Mouse (Mus musculus): ENCODE measurements around the gene Dnah6. TPM values are rescaled to one million over a fixed set of nuclear protein-coding genes. Genes with fewer than 3 reads are reported as not detected.
A peak's percentile ranks its signal among the peaks of the same experiment; 100 is the strongest.

Dnah6 gene
- polyA plus RNA-seq, 1 experiment from 2014 or later: 0.08 TPM

GRCm38 (mm10) chr6:73234302-73234900 lies 12.9 kb upstream of the Dnah6 start:
- H3K9ac ChIP-seq (ENCODE audit: low read length): no peak overlapping the region
- no peaks in the 10 kb centered on the region for H3K36me3 ChIP-seq (ENCODE audit: control insufficient read depth, insufficient read depth, low read length)
- ATAC-seq (ENCODE audit: insufficient read depth, low FRiP score, low TSS enrichment) (no peak), DNase-seq (ENCODE audit: low spot score) (no peak)
- H3K4me1 ChIP-seq (ENCODE audit: control insufficient read depth, insufficient read depth, low read length): no peaks in the 10 kb centered on the region
- no peaks in the 10 kb centered on the region for H3K9me3 ChIP-seq (ENCODE audit: control insufficient read depth, low read length)
- WGBS: 91% methylated on average over 6 of the region's 6 CpGs
- H3K4me3 ChIP-seq (ENCODE audit: low read depth, low read length): no peak overlapping the region
- H3K27ac ChIP-seq (ENCODE audit: low read depth, low read length): no peak overlapping the region
- H3K27me3 ChIP-seq (ENCODE audit: control insufficient read depth, insufficient read depth, low read length): no peaks in the 10 kb centered on the region
- no peak overlapping the region for H3K4me2 ChIP-seq (ENCODE audit: low read depth)

- 92% methylated on average over 6 of the region's 6 CpGs for WGBS
Measured at GRCm38 (mm10) chr6:73233202-73233726, 11.8 kb upstream of the Dnah6 start.

GRCm38 (mm10) chr6:73232152-73232584 lies 10.7 kb upstream of the Dnah6 start:
- Histone ChIP-seq H3K9me3 (ENCODE audit: control insufficient read depth, low read length) (no peaks in the 10 kb centered on the region), H3K9ac (ENCODE audit: low read length) (no peak overlapping the region), H3K27ac (ENCODE audit: low read depth, low read length) (no peak overlapping the region), H3K4me1 (ENCODE audit: control insufficient read depth, insufficient read depth, low read length) (no peaks in the 10 kb centered on the region), H3K4me2 (ENCODE audit: low read depth) (no peak overlapping the region), H3K27me3 (ENCODE audit: control insufficient read depth, insufficient read depth, low read length) (no peaks in the 10 kb centered on the region), H3K4me3 (ENCODE audit: low read depth, low read length) (no peak overlapping the region), H3K36me3 (ENCODE audit: control insufficient read depth, insufficient read depth, low read length) (no peaks in the 10 kb centered on the region)
- ATAC-seq (ENCODE audit: insufficient read depth, low FRiP score, low TSS enrichment) (no peak), DNase-seq (ENCODE audit: low spot score) (no peak)
- 86% methylated on average over 12 of the region's 12 CpGs for WGBS

More at GRCm38 (mm10) chr6:73233202-73233726, 11.8 kb upstream of the Dnah6 start:
- Histone ChIP-seq H3K27ac (ENCODE audit: low read depth, low read length) (no peak overlapping the region), H3K27me3 (ENCODE audit: control insufficient read depth, insufficient read depth, low read length) (no peaks in the 10 kb centered on the region), H3K4me1 (ENCODE audit: control insufficient read depth, insufficient read depth, low read length) (no peaks in the 10 kb centered on the region), H3K36me3 (ENCODE audit: control insufficient read depth, insufficient read depth, low read length) (no peaks in the 10 kb centered on the region), H3K4me2 (ENCODE audit: low read depth) (no peak overlapping the region), H3K9ac (ENCODE audit: low read length) (no peak overlapping the region), H3K9me3 (ENCODE audit: control insufficient read depth, low read length) (no peaks in the 10 kb centered on the region), H3K4me3 (ENCODE audit: low read depth, low read length) (no peak overlapping the region)
- DNase-seq (ENCODE audit: low spot score): no peak
- no peak for ATAC-seq (ENCODE audit: insufficient read depth, low FRiP score, low TSS enrichment)

GRCm38 (mm10) chr6:73228881-73229280 lies 7.4 kb upstream of the Dnah6 start:
- Histone ChIP-seq H3K27ac (ENCODE audit: low read depth, low read length) (no peak overlapping the region), H3K9me3 (ENCODE audit: control insufficient read depth, low read length) (no peaks in the 10 kb centered on the region), H3K4me2 (ENCODE audit: low read depth) (no peak overlapping the region), H3K4me3 (ENCODE audit: low read depth, low read length) (no peak overlapping the region), H3K27me3 (ENCODE audit: control insufficient read depth, insufficient read depth, low read length) (no peaks in the 10 kb centered on the region), H3K9ac (ENCODE audit: low read length) (no peak overlapping the region), H3K4me1 (ENCODE audit: control insufficient read depth, insufficient read depth, low read length) (no peaks in the 10 kb centered on the region), H3K36me3 (ENCODE audit: control insufficient read depth, insufficient read depth, low read length) (no peaks in the 10 kb centered on the region)
- WGBS: 88% methylated on average over 3 of the region's 3 CpGs
- ATAC-seq (ENCODE audit: insufficient read depth, low FRiP score, low TSS enrichment): no peak
- no peak for DNase-seq (ENCODE audit: low spot score)

- Histone ChIP-seq H3K36me3 (ENCODE audit: control insufficient read depth, insufficient read depth, low read length) (no peaks in the 10 kb centered on the region), H3K4me3 (ENCODE audit: low read depth, low read length) (no peak overlapping the region), H3K4me1 (ENCODE audit: control insufficient read depth, insufficient read depth, low read length) (no peaks in the 10 kb centered on the region), H3K27me3 (ENCODE audit: control insufficient read depth, insufficient read depth, low read length) (no peaks in the 10 kb centered on the region), H3K9ac (ENCODE audit: low read length) (no peak overlapping the region), H3K4me2 (ENCODE audit: low read depth) (no peak overlapping the region), H3K27ac (ENCODE audit: low read depth, low read length) (no peak overlapping the region), H3K9me3 (ENCODE audit: control insufficient read depth, low read length) (no peaks in the 10 kb centered on the region)
- DNase-seq (ENCODE audit: low spot score) (no peak), ATAC-seq (ENCODE audit: insufficient read depth, low FRiP score, low TSS enrichment) (no peak)
- 55% methylated on average over 4 of the region's 4 CpGs for whole genome bisulfite sequencing
Measured at GRCm38 (mm10) chr6:73228408-73228807, 7.0 kb upstream of the Dnah6 start.

- DNase-seq (ENCODE audit: low spot score) (peak; percentile 19), ATAC-seq (ENCODE audit: insufficient read depth, low FRiP score, low TSS enrichment) (no peak)
- Histone ChIP-seq H3K4me3 (ENCODE audit: low read depth, low read length) (no peak overlapping the region), H3K27me3 (ENCODE audit: control insufficient read depth, insufficient read depth, low read length) (no peaks in the 10 kb centered on the region), H3K4me1 (ENCODE audit: control insufficient read depth, insufficient read depth, low read length) (no peaks in the 10 kb centered on the region), H3K9me3 (ENCODE audit: control insufficient read depth, low read length) (no peaks in the 10 kb centered on the region), H3K4me2 (ENCODE audit: low read depth) (no peak overlapping the region), H3K9ac (ENCODE audit: low read length) (no peak overlapping the region), H3K27ac (ENCODE audit: low read depth, low read length) (no peak overlapping the region), H3K36me3 (ENCODE audit: control insufficient read depth, insufficient read depth, low read length) (no peaks in the 10 kb centered on the region)
- 45% methylated on average over 10 of the region's 10 CpGs for WGBS
Measured at GRCm38 (mm10) chr6:73227376-73228158, 6.1 kb upstream of the Dnah6 start.

GRCm38 (mm10) chr6:73222841-73223526 lies 1.5 kb upstream of the Dnah6 start:
- ATAC-seq (ENCODE audit: insufficient read depth, low FRiP score, low TSS enrichment) (no peak), DNase-seq (ENCODE audit: low spot score) (peak; percentile 63)
- no peak overlapping the region for H3K27ac ChIP-seq (ENCODE audit: low read depth, low read length)
- H3K9me3 ChIP-seq (ENCODE audit: control insufficient read depth, low read length): no peaks in the 10 kb centered on the region
- no peak overlapping the region for H3K9ac ChIP-seq (ENCODE audit: low read length)
- no peaks in the 10 kb centered on the region for H3K27me3 ChIP-seq (ENCODE audit: control insufficient read depth, insufficient read depth, low read length)
- WGBS: 12% methylated on average over 8 of the region's 10 CpGs
- H3K4me3 ChIP-seq (ENCODE audit: low read depth, low read length): no peak overlapping the region
- H3K4me2 ChIP-seq (ENCODE audit: low read depth): no peak overlapping the region
- no peaks in the 10 kb centered on the region for H3K36me3 ChIP-seq (ENCODE audit: control insufficient read depth, insufficient read depth, low read length)
- H3K4me1 ChIP-seq (ENCODE audit: control insufficient read depth, insufficient read depth, low read length): no peaks in the 10 kb centered on the region

GRCm38 (mm10) chr6:73221958-73222735 lies 696 bp upstream of the Dnah6 start:
- Histone ChIP-seq H3K9me3 (ENCODE audit: control insufficient read depth, low read length) (no peaks in the 10 kb centered on the region), H3K4me3 (ENCODE audit: low read depth, low read length) (peak overlapping the region; percentile 22; the same call in 1 of the 2 replicates), H3K27me3 (ENCODE audit: control insufficient read depth, insufficient read depth, low read length) (no peaks in the 10 kb centered on the region), H3K36me3 (ENCODE audit: control insufficient read depth, insufficient read depth, low read length) (no peaks in the 10 kb centered on the region), H3K4me2 (ENCODE audit: low read depth) (peak overlapping the region; percentile 54), H3K9ac (ENCODE audit: low read length) (0 out of 2 replicates have a peak overlapping the region, but pooled peaks have one; percentile 23), H3K27ac (ENCODE audit: low read depth, low read length) (no peak overlapping the region), H3K4me1 (ENCODE audit: control insufficient read depth, insufficient read depth, low read length) (no peaks in the 10 kb centered on the region)
- ATAC-seq (ENCODE audit: insufficient read depth, low FRiP score, low TSS enrichment) (peak; percentile 40; the same call in 1 of the 2 replicates), DNase-seq (ENCODE audit: low spot score) (no peak)
- 37% methylated on average over 23 of the region's 23 CpGs for WGBS

All from neural tube, embryonic 11.5 days (tissue).